10 mouse cellular contexts compared by ENCODE assay signal in genomic region chr19:45113791-45114460, GRCm38 (mm10). TPM values are rescaled to one million over a fixed set of nuclear protein-coding genes. Genes with fewer than 3 reads are reported as not detected.
A peak's percentile ranks its signal among the peaks of the same experiment; 100 is the strongest.
DNase-seq lines count a peak whose midpoint lies in the region; ATAC-seq and TF ChIP-seq lines count a peak whose summit lies in the region.
"Had no signal": no experiment of that assay in that cellular context is flagged by ENCODE, and none has a peak within 500 bp of the region (broad histone marks: within the 10 kb centered on the region; RNA-seq: fewer than 3 reads in every experiment).

No protein-coding gene starts in this region.

- no peaks in the 10 kb centered on the region for H3K27me3 ChIP-seq in forebrain, embryonic 14.5 days (replicated peaks; ENCODE audit: control insufficient read depth, insufficient read depth, low read length)
- no peaks in the 10 kb centered on the region for H3K27me3 ChIP-seq in forebrain, embryonic 15.5 days
- peaks cover 76% of the 10 kb centered on the region for H3K27me3 ChIP-seq in kidney, embryonic 15.5 days
- peaks cover 67% of the 10 kb centered on the region for H3K27me3 ChIP-seq in midbrain, embryonic 12.5 days

- H3K4me3 ChIP-seq in forebrain, embryonic 14.5 days (ENCODE audit: low read depth, low read length): no peak overlapping the region
- no peak overlapping the region for H3K4me3 ChIP-seq in forebrain, embryonic 15.5 days
- no peak overlapping the region for H3K4me3 ChIP-seq in kidney, embryonic 15.5 days (replicated peaks)
- H3K4me3 ChIP-seq in midbrain, embryonic 12.5 days: no peak overlapping the region
- H3K4me3 ChIP-seq: neural tube, embryonic 13.5 days had no signal

- DNase-seq in forebrain, embryonic 14.5 days (ENCODE audit: low spot score): no peak
- DNase-seq in brain, embryonic 14.5 days (ENCODE audit: low read depth): peak; percentile 22
- DNase-seq in layer of hippocampus, postnatal 14 days (ENCODE audit: low spot score in 2 of 2): no peak
- no peak for DNase-seq in left cerebral cortex, postnatal 4 days
- no peak for DNase-seq in heart, postnatal 36 days

- H3K4me1 ChIP-seq in forebrain, embryonic 14.5 days (ENCODE audit: control insufficient read depth, insufficient read depth, low read length): no peaks in the 10 kb centered on the region
- no peaks in the 10 kb centered on the region for H3K4me1 ChIP-seq in forebrain, embryonic 15.5 days
- peaks cover 22% of the 10 kb centered on the region for H3K4me1 ChIP-seq in kidney, embryonic 15.5 days
- H3K4me1 ChIP-seq in midbrain, embryonic 12.5 days: peaks cover 15% of the 10 kb centered on the region

- no peaks in the 10 kb centered on the region for H3K9me3 ChIP-seq in forebrain, embryonic 14.5 days (replicated peaks; ENCODE audit: control insufficient read depth, low read length)
- H3K9me3 ChIP-seq in forebrain, embryonic 15.5 days: no peaks in the 10 kb centered on the region
- no peaks in the 10 kb centered on the region for H3K9me3 ChIP-seq in kidney, embryonic 15.5 days (replicated peaks)
- H3K9me3 ChIP-seq in midbrain, embryonic 12.5 days: no peaks in the 10 kb centered on the region
- H3K9me3 ChIP-seq: neural tube, embryonic 13.5 days had no signal

- H3K9ac ChIP-seq in forebrain, embryonic 14.5 days (ENCODE audit: low read length): 0 out of 2 replicates have a peak overlapping the region, but pooled peaks have one; percentile 13
- H3K9ac ChIP-seq in forebrain, embryonic 15.5 days (replicated peaks): no peak overlapping the region
- H3K9ac ChIP-seq in kidney, embryonic 15.5 days: no peak overlapping the region
- 0 out of 2 replicates have a peak overlapping the region, but pooled peaks have one; percentile 41 for H3K9ac ChIP-seq in midbrain, embryonic 12.5 days (replicated peaks)
- H3K9ac ChIP-seq: neural tube, embryonic 13.5 days had no signal

- no peak for TF ChIP-seq POLR2A in brain, embryonic 14.5 days (IDR thresholded peaks at IDR 0.05; ENCODE audit: borderline replicate concordance, extremely low read depth, insufficient read depth, insufficient read length, poor library complexity, severe bottlenecking)

- intact Hi-C loops in left cerebral cortex, postnatal 4 days (cut with DNase I): no loop called here
- intact Hi-C loops in heart, postnatal 36 days (cut with DNase I): no loop called here

- ATAC-seq in forebrain, embryonic 14.5 days: no peak
- ATAC-seq in forebrain, embryonic 15.5 days (replicated peaks): no peak
- ATAC-seq in kidney, embryonic 15.5 days (replicated peaks; ENCODE audit: low FRiP score): peak; percentile 79
- ATAC-seq in midbrain, embryonic 12.5 days (ENCODE audit: low FRiP score, low read depth): no peak

- H3K27ac ChIP-seq in forebrain, embryonic 14.5 days (ENCODE audit: low read depth, low read length): no peak overlapping the region
- H3K27ac ChIP-seq in forebrain, embryonic 15.5 days (replicated peaks): no peak overlapping the region
- H3K27ac ChIP-seq in kidney, embryonic 15.5 days: no peak overlapping the region
- H3K27ac ChIP-seq in midbrain, embryonic 12.5 days (replicated peaks): no peak overlapping the region
- H3K27ac ChIP-seq: neural tube, embryonic 13.5 days had no signal

- no peaks in the 10 kb centered on the region for H3K36me3 ChIP-seq in forebrain, embryonic 14.5 days (ENCODE audit: control insufficient read depth, insufficient read depth, low read length)
- H3K36me3 ChIP-seq in forebrain, embryonic 15.5 days: no peaks in the 10 kb centered on the region
- no peaks in the 10 kb centered on the region for H3K36me3 ChIP-seq in kidney, embryonic 15.5 days
- no peaks in the 10 kb centered on the region for H3K36me3 ChIP-seq in midbrain, embryonic 12.5 days
- H3K36me3 ChIP-seq: neural tube, embryonic 13.5 days had no signal

- H3K4me2 ChIP-seq in forebrain, embryonic 14.5 days (ENCODE audit: low read length): no peak overlapping the region
- no peak overlapping the region for H3K4me2 ChIP-seq in forebrain, embryonic 15.5 days (replicated peaks)
- peak overlapping the region; percentile 41 for H3K4me2 ChIP-seq in kidney, embryonic 15.5 days
- peak overlapping the region; percentile 29 for H3K4me2 ChIP-seq in midbrain, embryonic 12.5 days (replicated peaks)
- H3K4me2 ChIP-seq: neural tube, embryonic 13.5 days had no signal

- WGBS in forebrain, embryonic 14.5 days: 3% methylated on average over 18 of the region's 18 CpGs
- 5% methylated on average over 18 of the region's 18 CpGs for WGBS in forebrain, embryonic 15.5 days
- 3% methylated on average over 18 of the region's 18 CpGs for WGBS in kidney, embryonic 15.5 days
- WGBS in midbrain, embryonic 12.5 days: 2% methylated on average over 18 of the region's 18 CpGs

- TF ChIP-seq CTCF in brain, embryonic 14.5 days (IDR thresholded peaks at IDR 0.05; ENCODE audit: borderline replicate concordance, extremely low read depth, insufficient read depth, insufficient read length): no peak

RNA-seq across cellular contexts. Expression of gene Tlx1, which starts 36.6 kb away (rescaled TPM):
- not detected in 2 replicates for polyA plus RNA-seq in forebrain, embryonic 14.5 days (2014; fragmentation: Nextera tagmentation; extraction: Ambion mirVana)
- not detected in 2 replicates for polyA plus RNA-seq in forebrain, embryonic 15.5 days (2015; fragmentation: Nextera tagmentation; extraction: Ambion mirVana)
- 0.83 and 3.4 TPM in 2 replicates for polyA plus RNA-seq in brain, embryonic 14.5 days (2012; rRNA removed)
- polyA plus RNA-seq in kidney, embryonic 15.5 days (2015; fragmentation: Nextera tagmentation; extraction: Ambion mirVana): not detected in 2 replicates
- 0.48 and 0.75 TPM in 2 replicates for polyA plus RNA-seq in midbrain, embryonic 12.5 days (2016; fragmentation: Nextera tagmentation; extraction: Ambion mirVana)
- not detected for total RNA-seq in layer of hippocampus, postnatal 14 days (2021)
- total RNA-seq in left cerebral cortex, postnatal 4 days (2021): not detected
- total RNA-seq in heart, postnatal 36 days (2021): not detected
- total RNA-seq: layer of hippocampus, adult 8-10 months had no signal

RNA-seq across cellular contexts. Expression of gene Kazald1, which starts 38.9 kb away (rescaled TPM):
- polyA plus RNA-seq in forebrain, embryonic 14.5 days (2014; fragmentation: Nextera tagmentation; extraction: Ambion mirVana): 1.1 TPM in 2 replicates
- polyA plus RNA-seq in forebrain, embryonic 15.5 days (2015; fragmentation: Nextera tagmentation; extraction: Ambion mirVana): 0.70 and 0.73 TPM in 2 replicates
- 1.5 and 3.0 TPM in 2 replicates for polyA plus RNA-seq in brain, embryonic 14.5 days (2012; rRNA removed)
- polyA plus RNA-seq in kidney, embryonic 15.5 days (2015; fragmentation: Nextera tagmentation; extraction: Ambion mirVana): 13.3 and 20.2 TPM in 2 replicates
- polyA plus RNA-seq in midbrain, embryonic 12.5 days (2016; fragmentation: Nextera tagmentation; extraction: Ambion mirVana): 0.71 and 0.97 TPM in 2 replicates
- total RNA-seq in layer of hippocampus, postnatal 14 days (2021): 1 to 10 TPM in 1 of 2 experiments, under 1 TPM in 1; 0.94 to 1.6 TPM
- 1 to 10 TPM in 1 of 2 experiments, under 1 TPM in 1; 0.70 to 1.8 TPM for total RNA-seq in left cerebral cortex, postnatal 4 days (2021)
- total RNA-seq in heart, postnatal 36 days (2021): 1 to 10 TPM; 4.6 to 4.8 TPM

Comparison
In these comparisons a context has a peak if more than half of its experiments do, and no peak if none do; other contexts are left out.
1. H3K9ac ChIP-seq: peak in forebrain, embryonic 14.5 days (single experiment) and midbrain, embryonic 12.5 days (single experiment); none in forebrain, embryonic 15.5 days (single experiment) and kidney, embryonic 15.5 days (single experiment).
2. H3K4me2 ChIP-seq: peak in kidney, embryonic 15.5 days (single experiment) and midbrain, embryonic 12.5 days (single experiment); none in forebrain, embryonic 14.5 days (single experiment) and forebrain, embryonic 15.5 days (single experiment).